Mouse (Mus musculus) left cerebral cortex, adult 9 months (tissue): ENCODE measurements around the gene Robo3.

Experiments used
- DNase-seq, 2 experiments: peaks; one replicate each; pipeline ENCODE4 v3.0.0; 2022; ENCODE audit warnings: low spot score in 2 of 2

Gene Robo3

DNA sequence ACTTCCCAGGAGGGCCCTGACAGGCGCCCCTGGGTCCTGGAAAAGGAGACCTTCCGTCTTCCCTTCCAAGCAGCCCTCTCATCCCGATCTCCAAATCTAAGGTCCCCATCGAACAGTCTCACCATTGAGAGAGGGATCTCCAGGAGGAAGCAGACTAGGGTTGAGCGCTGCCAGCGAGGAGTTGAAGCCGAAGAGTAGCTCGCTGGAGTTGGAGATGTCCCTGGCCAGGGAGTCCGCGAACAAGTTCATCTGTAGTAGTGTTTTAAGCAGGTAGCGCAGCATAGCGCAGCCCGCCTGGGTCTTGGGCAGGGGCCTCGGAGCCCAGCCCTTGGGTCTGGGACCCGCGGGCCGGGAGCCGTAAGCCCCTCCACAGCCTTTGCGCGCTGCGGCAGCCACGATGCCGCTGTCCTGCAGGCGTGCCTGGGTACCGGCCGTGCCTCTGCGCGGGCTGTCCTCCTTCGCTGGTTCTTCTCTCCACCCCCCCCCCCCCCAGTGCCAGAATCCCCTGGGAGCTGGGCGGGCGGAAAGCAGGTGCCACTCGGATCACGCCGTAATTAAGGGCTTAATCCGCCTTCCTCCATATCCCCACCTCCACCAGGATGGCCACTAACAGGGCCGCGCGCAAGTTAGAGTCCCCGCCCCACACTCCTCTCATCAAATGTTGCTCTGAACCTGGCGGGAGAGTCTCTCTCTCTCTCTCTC lies at the start of gene Robo3:
Gene Robo3 (minus strand): TSS at position 527 of the 702 bp plus-strand sequence.
- DNase-seq: no peak

DNA sequence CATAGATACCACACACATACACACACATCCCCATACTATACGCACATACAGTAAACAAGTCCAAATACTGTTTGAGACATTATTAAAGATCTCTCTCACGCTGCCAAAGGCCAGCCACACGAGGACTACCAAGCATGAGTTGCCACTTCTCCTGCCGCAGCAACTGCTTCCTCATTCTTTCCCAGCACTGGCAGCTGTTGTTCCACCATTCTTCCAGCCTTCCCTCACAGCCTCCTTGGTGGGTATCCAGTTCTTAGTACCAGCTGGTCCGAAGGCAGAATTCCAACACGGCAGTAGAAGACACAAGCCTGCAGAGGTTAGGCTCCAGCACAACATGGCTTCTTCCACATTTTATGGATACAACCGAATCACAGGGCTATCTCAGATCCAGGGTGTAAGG lies 41.9 kb upstream of the Robo3 start:
- DNase-seq: peak in 1 of 2 experiments; percentile 56

DNA sequence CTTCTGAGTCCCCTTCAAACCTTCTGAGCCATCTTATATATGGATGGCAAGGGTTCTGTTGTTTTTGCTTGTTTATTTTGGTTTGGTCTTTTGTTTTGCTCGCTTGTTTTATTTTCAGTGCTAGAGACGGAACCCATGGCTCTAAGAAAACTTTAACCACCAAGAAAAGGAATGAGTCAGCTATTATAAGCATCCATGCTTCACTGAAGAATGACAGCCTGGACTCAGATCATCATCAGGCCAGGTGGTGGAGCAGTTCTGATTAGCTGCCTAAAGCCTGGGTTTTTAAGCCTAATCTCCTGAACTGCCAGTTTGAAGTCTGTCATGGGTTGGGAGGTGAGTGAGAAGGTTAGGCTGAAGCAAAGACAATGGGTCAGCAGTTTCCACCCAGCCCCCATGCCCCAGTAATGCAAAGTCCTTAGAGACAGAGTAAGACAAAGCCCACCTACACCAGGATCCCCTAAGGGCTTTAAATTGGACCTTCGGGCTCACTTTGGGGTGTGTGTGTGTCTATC lies 40.6 kb upstream of the Robo3 start:
- DNase-seq: no peak

- DNase-seq: peak in 1 of 2 experiments; percentile 41
Observed at GRCm38 (mm10) chr9:37462764-37463163, 29.7 kb upstream of the Robo3 start.

GRCm38 (mm10) chr9:37461571-37461970 lies 28.5 kb upstream of the Robo3 start:
- no peak for DNase-seq

- no peak for DNase-seq
Observed at GRCm38 (mm10) chr9:37460961-37461340, 27.9 kb upstream of the Robo3 start.

DNA sequence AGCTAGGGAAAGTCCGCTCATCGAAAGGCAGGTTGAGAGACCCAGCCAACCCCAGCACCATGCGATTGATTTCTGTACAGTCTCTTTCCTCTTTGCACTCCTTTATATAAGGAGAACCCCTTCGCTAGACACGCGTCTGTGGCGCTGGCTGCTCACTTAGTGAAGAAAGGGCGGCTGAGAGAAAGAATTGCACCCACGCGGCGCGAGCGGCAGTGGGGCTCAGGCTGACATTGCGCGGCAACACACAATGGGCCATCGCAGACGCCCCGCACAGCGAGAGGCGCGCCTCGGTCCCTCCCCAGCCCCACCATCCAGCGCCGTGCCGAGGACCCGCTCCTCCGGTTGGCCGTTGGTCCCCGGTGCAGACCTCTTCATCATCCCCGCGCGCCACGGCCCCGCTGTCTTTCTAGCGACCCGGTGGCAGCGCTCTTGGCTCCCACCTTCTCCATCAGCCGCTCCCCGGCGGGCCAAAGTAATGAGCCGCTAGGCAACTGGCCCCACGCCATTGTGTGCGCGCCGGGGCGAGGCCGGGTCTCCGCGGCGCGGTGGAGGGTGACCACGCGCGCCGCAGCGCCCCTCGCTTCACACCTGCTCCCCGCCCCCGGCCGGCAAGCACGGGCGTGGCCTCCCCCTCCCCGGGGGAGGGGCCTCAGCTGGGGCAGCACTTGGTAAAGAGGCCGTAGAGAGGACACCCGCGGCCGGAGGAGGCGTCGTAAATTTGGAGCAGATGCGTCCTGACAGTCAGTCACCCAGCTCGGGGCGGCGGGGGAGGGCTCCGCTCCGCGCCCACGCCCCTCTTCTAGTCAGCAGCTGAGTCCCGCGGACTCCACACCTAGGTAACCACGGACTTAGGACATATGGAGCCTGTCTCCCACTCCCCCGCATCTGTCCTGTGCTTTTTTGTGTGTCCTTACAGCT lies 27.3 kb upstream of the Robo3 start:
- peak in 1 of 2 experiments; percentile 54 for DNase-seq

- DNase-seq: no peak
Observed at GRCm38 (mm10) chr9:37459665-37460042, 26.6 kb upstream of the Robo3 start.

DNA sequence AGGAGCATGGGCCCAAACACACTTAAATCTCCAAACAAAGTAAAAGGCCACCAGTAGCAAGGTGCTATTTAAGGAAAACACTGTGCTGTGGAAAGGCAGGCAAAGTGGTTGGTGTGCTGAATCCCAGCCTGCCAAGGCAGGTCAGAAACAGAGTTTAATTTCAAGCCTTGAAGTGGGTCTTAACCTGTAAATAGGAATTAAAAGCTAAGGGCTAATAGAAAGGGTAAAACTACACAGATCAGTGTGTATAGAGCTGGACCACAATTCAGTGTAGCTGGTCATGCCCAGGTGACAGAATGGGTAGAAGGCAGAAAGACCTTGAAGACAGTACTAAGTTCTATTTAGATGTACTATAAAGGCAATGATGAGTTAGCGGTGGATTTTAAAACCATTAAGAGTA lies 24.1 kb upstream of the Robo3 start:
- no peak for DNase-seq

- DNase-seq: peak in 1 of 2 experiments; percentile 61
Observed at GRCm38 (mm10) chr9:37456481-37456910, 23.4 kb upstream of the Robo3 start.

GRCm38 (mm10) chr9:37455868-37456267 lies 22.8 kb upstream of the Robo3 start:
- no peak for DNase-seq

GRCm38 (mm10) chr9:37454991-37455390 lies 21.9 kb upstream of the Robo3 start:
- DNase-seq: no peak

DNA sequence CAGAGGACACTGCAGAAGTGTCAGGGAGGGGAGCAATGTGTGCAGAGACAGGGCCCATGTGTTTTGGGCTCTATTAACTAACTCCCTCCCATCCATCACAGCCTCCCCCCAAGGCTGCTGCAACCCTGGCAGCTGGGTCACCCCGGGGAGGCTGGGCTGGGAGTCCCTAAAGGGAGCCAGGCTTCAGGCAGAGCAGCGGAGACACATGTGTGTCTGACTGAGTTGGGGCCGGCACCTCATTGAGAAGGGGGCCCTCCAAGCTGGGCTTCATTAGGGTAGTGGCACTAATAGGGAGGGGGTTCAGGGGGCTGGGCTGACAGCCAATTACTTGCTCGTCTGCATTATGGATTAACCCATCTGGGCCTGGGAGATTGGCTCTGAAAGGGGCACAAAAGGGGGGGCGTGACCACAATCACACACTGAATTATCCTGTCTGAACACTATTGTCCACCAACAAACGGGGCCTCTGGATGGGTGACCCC lies 21.0 kb upstream of the Robo3 start:
- no peak for DNase-seq

DNA sequence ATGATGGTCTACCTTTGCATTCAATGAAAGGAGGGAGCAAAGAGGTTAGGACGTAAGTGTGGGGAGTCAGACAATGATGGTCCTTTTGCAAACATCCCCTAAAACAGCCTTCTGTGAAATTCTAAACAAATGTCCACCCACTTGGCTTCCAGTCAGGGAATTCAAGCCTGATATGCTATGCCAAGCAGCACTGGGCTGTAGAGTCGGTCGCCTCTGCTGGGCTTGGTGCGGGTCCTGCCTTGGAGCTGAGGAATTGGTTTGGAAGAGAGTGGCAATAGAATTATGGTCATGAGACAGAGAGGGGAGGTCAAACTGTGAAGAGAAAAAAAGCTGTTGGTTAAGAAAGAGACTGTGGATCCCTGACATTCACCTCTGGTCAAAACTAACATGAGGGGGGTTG lies 20.3 kb upstream of the Robo3 start:
- DNase-seq: no peak

DNA sequence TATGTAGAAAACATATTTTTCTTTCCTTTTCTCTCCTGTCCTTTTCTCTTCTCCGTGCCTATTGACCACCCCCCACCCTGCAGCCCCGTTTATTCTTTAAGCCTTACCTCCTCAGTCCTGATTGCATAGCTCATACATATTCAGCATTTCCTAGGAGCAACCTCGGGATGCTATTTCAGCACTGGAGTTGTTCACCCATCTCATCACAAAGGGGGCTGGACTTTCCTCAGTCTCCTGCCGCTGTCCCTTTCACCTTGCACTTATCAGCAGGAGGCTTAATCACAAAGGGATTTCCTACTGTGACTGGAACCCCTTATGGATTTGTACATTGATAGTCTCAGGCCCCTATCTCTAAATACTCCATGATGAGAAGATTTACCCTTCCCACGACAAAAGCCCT lies 19.4 kb upstream of the Robo3 start:
- no peak for DNase-seq

DNA sequence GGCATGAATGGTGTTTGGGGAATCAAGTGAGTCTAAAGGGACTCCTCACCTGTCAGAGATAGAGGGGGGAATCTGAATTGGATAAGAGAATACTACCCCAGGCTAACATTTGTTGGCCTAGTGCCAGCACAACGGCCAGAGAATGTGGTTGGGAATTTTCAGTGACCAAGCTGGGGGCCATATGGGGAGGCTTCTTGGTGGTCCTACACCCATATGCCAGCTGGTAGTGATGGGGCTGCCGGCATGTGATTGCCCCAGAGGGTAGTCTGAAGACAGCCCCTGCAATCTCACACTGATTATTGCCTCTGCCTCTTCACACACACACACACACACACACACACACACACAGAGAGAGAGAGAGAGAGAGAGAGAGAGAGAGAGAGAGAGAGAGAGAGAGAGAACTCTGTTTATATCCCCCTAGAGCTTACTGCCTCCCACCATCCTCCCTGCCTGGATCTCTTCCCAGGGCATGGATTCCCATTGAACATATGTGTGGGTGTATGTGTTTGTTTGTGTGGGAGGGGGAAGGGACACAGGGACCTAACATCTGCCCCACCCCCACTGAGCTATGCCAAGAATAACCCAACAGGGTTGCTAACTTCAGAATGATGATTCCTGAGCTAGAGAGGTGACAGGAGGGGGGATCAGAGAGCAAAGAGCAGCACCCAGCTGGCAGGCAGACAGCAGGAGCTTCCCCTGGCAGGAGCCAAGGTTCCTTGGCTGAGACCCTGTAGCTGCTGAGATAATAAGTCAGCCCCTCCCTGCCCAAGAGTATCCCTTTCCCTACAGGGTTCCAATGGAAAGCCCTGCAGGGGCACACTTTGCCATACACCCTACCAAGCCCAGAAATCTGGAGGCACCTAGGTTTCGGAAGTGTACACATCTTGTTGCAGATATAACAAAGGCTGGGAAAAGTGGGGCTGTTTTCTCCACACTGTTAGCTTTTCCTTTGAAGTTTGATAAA lies 5.0 kb upstream of the Robo3 start:
- DNase-seq: peak in 1 of 2 experiments; percentile 39

DNA sequence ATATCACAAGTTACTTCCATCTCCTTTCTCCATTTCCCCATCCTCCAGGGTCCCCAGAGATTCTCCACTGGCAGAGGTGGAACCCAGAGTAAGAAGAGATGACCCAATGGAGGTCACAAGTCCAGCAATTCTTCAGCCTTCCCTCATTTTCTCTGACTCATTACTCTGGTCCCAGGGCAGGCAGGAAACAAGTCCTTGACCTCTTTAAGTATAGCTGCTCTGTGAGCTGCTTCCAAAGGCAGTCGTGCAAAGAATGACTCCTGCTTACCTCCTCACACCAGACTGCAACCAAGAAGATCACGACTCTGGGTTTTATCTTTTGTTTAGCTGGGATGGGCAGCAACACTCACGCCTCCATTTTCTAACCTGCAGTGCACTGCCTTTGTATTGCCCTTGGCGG lies 2.6 kb upstream of the Robo3 start:
- DNase-seq: no peak

DNA sequence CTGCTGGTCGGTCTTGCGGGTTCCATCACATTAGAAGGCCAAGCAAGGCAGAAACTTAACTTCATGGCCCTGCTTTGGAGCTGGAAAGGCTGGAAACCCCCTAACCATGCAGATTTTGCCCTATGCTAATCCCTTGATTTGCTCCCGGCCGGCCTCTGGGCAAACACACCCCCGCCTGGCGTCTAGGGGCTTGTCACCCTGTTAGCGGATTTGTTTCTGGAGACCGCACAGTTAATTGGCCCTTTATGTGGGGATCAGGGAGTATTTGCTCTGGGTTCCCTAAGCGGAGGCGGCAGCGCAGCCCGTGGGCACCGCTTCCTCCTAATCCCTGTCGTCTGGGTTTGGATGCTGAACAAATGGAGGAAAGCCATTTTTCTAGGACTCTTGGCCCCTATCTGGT lies 1.9 kb upstream of the Robo3 start:
- DNase-seq: no peak

GRCm38 (mm10) chr9:37433823-37434560 lies 946 bp upstream of the Robo3 start:
- no peak for DNase-seq

DNA sequence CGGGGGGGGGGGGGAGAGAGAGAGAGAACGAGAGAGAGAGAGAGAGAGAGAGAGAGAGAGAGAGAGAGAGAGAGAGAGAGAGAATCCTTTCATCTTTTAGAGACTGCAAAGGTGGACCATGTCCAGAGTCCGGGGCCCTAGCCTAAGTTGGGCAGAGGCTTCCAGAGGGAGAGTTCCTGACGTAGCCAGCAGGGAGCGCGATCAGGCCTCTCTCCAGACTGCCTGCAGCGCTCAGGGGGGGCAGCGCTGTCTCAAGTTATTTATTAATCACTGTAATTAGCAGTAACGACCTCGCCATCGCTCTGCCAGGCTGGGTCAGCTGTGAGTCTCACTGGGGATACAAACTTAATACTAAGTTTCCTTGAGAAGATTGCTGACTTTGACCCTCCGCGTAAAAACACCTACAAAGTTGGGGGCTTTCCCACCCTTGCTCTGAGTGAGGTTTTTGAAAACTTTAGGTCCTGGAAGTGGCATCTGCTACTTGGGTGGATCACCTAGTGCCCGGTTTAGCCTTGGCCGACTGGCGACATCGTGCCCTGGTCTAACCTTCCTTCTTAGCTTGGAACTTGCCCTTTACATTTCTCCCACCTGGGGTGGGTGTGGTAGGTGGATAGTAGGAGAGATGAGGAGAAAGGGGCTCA lies 900 bp downstream of the Robo3 start:
- DNase-seq: no peak
